ENCODE assay signal across 22 mouse cellular contexts in genomic region chr3:107216400-107217100, GRCm38 (mm10). TPM values are rescaled to one million over a fixed set of nuclear protein-coding genes. Genes with fewer than 3 reads are reported as not detected.
"Had no signal": no experiment of that assay in that cellular context is flagged by ENCODE, and none has a peak within 500 bp of the region (broad histone marks: within the 10 kb centered on the region; RNA-seq: fewer than 3 reads in every experiment).

No protein-coding gene starts in this region.

- H3K4me2 ChIP-seq: limb, embryonic 15.5 days; liver, embryonic 12.5 days; lung, embryonic 14.5 days; midbrain, embryonic 12.5 days; neural tube, embryonic 13.5 days had no signal

- H3K36me3 ChIP-seq: limb, embryonic 15.5 days; liver, embryonic 12.5 days; midbrain, embryonic 12.5 days; neural tube, embryonic 13.5 days had no signal

- H3K27ac ChIP-seq: kidney, postnatal 0 days; limb, embryonic 15.5 days; liver, embryonic 12.5 days; midbrain, embryonic 12.5 days; neural tube, embryonic 13.5 days had no signal

- H3K9ac ChIP-seq: limb, embryonic 15.5 days; liver, embryonic 12.5 days; lung, embryonic 14.5 days; midbrain, embryonic 12.5 days; neural tube, embryonic 13.5 days had no signal

- H3K4me3 ChIP-seq: limb, embryonic 15.5 days; liver, embryonic 12.5 days; midbrain, embryonic 12.5 days; neural tube, embryonic 13.5 days had no signal

- H3K9me3 ChIP-seq: limb, embryonic 15.5 days; liver, embryonic 12.5 days; midbrain, embryonic 12.5 days; neural tube, embryonic 13.5 days had no signal

- DNase-seq: kidney, adult 8-10 months; kidney, postnatal 36 days; layer of hippocampus, adult 9-11 months; layer of hippocampus, postnatal 36 days; lung, embryonic 14.5 days; lung, postnatal 10 days; lung, postnatal 4 days; right cerebral cortex, postnatal 14 days; thymus, postnatal 4 days had no signal

- H3K4me1 ChIP-seq: limb, embryonic 15.5 days; liver, embryonic 12.5 days; neural tube, embryonic 13.5 days had no signal

- ATAC-seq: inflammation-experienced regulatory T-cells, adult 6 months; liver, embryonic 12.5 days had no signal

- H3K27me3 ChIP-seq: midbrain, embryonic 12.5 days; neural tube, embryonic 13.5 days had no signal

RNA-seq across cellular contexts. Expression of gene Cym, which starts 5.0 kb away (rescaled TPM):
- total RNA-seq: layer of hippocampus, adult 18-20 months; left cerebral cortex, postnatal 25 days had no signal
- polyA plus RNA-seq: limb, embryonic 11.5 days; liver, embryonic 12.5 days; midbrain, embryonic 12.5 days had no signal

RNA-seq across cellular contexts. Expression of gene A630076J17Rik, which starts 13.9 kb away (rescaled TPM):
- total RNA-seq: layer of hippocampus, adult 18-20 months; layer of hippocampus, postnatal 36 days; left cerebral cortex, adult 8-10 months; left cerebral cortex, postnatal 25 days; megakaryocyte, adult 5-6 weeks had no signal
- polyA plus RNA-seq: kidney, postnatal 0 days; limb, embryonic 11.5 days; limb, embryonic 15.5 days; liver, embryonic 12.5 days; liver, embryonic 16.5 days; midbrain, embryonic 12.5 days; neural tube, embryonic 13.5 days had no signal

RNA-seq across cellular contexts. Expression of gene Prok1, which starts 23.0 kb away (rescaled TPM):
- total RNA-seq: layer of hippocampus, postnatal 36 days; megakaryocyte, adult 5-6 weeks had no signal
- polyA plus RNA-seq: limb, embryonic 11.5 days; liver, embryonic 12.5 days; midbrain, embryonic 12.5 days; neural tube, embryonic 13.5 days; stomach, embryonic 14.5 days had no signal

RNA-seq across cellular contexts. Expression of gene Kcna10, which starts 33.7 kb away (rescaled TPM):
- total RNA-seq: layer of hippocampus, adult 18-20 months; layer of hippocampus, postnatal 36 days; left cerebral cortex, postnatal 25 days; megakaryocyte, adult 5-6 weeks had no signal
- polyA plus RNA-seq: inflammation-experienced regulatory T-cells, adult 6 months; kidney, postnatal 0 days; limb, embryonic 11.5 days; liver, embryonic 12.5 days; liver, embryonic 16.5 days; lung, embryonic 14.5 days; midbrain, embryonic 12.5 days; neural tube, embryonic 13.5 days; stomach, embryonic 14.5 days had no signal
